Mouse (Mus musculus): Measurements from ENCODE around the gene Zbtb25.

Gene Zbtb25

DNA sequence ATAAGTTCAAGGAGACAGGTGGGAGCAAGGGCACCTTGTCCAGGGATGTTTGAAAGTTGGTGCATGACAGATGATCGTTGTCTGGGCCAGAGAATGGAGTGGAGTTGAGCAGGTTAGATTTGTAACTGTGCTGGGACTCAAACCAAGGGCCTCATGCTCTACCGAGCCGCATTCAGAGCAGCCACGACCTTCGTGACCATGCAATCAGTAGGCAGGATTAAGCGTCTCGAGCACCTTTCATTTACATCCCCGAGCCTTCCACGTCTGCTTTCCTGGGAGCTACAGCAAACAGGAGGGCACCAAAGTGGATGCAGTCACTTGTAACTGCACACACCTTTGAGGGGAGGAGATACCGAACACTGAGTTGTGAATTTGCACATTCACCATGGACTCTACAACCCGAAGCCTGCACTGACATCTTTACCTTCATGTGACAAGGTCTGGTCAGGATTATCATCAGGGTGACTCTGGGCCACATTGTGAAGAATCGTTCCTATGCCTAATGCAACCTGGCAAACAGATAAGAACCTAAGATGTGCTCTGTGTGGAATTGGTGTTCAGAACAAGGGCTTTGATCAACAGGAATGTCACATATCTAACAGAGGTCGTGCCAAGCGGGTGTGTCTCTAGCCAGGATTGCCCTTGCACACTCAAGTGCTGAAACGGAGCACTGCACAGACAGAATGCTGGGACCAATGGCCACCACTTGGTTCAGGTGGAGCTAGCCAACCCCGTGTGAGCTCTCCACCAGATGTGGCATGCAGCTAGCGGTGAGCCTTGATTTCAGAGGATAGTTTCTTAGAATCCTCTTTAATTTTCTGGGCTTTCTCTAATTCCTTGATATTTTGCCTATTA is 33.1 kb downstream of the Zbtb25 start:
- DNase-seq = no peak

- DNase-seq = no peak
Observed at GRCm38 (mm10) chr12:76335641-76336040, 33.8 kb downstream of the Zbtb25 start.

DNA sequence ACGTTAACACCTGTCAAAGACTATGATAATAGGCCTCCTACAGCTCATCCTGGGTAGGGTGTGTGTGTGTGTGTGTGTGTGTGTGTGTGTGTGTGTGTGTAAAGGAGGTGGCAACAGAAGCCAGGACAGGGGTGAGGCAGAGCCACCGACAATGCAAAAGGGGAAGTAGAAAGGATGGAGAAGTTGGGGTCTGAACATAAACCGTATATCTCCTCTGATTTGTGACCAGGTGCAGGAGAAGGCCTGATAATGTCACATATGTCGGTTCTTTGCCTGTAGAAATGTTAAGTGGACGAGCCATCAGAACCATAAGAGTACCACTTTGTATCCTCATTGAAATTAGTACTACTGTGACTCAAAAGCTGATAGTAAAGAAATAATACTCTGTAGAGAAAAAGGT is 35.7 kb downstream of the Zbtb25 start:
- no peak for DNase-seq

GRCm38 (mm10) chr12:76328567-76329354 is 40.6 kb downstream of the Zbtb25 start:
- no peak for DNase-seq

- peak; percentile 58 for DNase-seq
Observed at GRCm38 (mm10) chr12:76326437-76327220, 42.8 kb downstream of the Zbtb25 start.

DNA sequence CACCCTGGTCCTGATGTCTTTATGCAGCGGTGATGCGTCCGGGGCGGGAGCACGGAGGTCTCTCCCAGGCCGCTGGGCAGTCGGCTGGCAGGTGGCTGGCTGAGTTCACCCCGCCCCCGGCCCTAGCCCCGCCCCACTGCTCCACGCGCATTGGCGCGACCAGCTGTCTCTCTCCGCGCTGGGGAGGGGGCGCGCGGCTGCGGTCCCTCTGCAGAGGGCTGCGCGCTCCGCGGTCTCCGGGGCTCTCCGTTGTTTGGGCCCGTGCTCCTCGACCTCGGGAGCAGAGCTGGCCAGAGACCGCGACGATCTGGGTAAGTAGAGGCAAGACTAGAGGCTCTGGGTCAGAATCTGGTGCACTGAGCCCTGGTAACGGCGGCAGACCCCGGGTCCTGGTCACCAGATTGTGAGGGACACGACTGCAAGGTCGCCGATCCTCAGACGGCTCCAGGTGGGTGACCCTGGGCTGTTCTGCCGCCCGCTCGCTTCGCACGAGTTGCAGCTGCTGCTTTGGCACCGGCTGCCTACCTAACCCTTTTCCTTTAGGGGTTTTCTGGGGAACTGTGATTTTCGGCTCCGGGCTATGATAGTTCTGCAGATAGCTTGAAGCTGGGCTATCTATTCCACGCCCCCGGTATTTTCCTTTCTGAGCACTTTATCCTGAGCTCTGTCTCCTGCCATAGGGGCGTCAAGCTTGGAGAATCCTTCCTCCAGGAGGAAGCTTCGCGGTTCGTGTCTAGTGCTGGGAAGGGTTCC is 44.5 kb downstream of the Zbtb25 start, which contains the start of gene Akap5:
Gene Akap5 (plus strand): TSS at position 213 of the 753 bp plus-strand sequence.
- peak; percentile 42 for DNase-seq

GRCm38 (mm10) chr12:76318282-76319212 is 50.9 kb downstream of the Zbtb25 start:
- DNase-seq = peak; percentile 71

DNA sequence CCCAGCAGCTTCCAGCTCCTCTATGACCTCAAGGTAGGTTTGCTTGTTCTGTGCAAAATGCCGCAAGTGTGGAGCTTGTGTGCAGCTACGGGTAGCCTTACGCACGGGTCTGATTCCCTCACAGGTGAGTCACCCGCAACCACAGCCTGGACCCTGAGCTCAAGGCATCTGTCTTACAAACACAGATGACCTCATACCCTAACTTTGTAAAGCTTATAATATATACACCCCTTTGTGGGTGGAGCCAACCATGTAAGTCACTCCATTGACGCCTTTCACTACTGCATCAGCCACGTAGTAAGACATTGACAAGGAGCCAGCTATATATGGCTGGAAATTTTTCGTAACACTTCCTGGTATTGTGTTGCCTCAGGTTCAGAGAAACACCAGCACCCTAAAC is 57.5 kb downstream of the Zbtb25 start:
- DNase-seq = peak; percentile 59

DNA sequence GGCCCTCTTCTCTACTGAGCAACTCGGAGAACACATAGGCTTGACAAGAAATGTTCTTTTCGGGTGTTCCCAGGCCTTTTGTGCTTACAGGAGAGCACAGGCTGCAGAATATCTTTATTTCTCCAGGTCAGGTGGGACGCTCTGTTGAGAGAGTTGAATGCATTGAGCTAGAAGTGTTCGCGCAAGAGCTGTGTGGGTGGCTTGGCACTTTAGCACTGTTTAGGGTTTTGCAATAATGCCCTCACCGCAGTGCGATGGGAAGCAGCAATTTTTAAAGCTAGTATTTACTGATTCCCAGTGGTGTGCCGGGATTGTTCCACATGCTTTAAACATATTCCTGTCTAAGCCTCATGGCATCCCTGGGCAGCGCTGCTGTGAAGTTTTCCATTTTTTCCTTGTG is 58.2 kb downstream of the Zbtb25 start:
- peak; percentile 63 for DNase-seq

DNA sequence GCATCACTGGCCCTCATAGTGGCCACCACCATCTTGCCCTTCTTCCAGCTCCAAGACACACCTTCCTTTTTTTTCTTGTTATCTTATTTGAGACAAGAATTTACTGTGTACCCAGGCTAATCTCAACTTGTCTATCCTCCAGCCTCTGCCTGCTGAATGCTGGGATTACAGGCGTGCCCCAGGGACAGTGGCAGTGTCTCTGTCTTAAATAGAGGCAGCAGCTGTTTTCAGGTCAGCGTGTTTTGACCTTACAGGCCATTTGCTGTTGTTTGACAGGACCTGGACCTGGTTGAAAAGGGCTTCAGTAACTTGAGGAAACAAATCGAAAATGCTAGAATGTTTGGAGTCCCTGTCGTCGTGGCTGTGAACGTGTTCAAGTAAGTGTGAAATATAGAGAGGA is 58.8 kb downstream of the Zbtb25 start:
- no peak for DNase-seq

DNA sequence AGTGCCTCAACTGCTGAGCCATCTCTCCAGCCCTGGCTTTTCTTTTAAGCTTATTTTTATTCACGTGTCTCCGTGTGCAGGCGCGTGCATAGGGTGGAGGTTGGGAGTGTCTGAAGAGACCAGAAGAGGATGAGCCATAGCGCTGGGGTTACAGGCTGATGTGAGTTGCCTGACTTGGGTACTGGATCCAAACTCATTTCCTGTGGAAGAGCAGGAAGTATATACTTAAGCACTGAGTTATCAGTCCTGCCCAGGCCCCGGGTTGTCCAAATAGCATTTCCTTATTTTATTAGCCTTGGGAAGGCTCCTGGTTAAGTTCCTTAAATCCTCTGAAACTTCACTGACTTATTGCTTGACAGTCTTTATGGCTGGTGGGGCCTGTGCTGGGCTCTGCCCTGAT is 59.4 kb downstream of the Zbtb25 start:
- DNase-seq = peak; percentile 66

DNA sequence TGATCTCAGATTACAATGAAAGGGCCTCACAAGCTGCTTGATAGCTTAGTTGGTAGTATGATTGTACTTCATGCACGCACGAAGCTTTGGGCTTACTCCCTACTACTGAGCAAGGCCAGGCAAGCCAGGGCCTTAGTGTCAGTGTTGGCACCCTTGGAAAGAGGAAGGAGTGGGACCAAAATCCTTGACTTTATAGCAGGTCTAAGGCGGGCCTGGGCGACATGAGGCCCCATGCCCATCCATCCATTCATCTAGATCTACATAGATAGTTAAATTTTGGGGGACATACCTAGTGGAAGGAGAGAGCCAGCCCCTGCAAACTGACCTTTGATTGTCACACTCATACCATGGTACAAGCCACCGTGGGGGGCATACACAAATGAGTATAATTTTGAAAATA is 61.0 kb downstream of the Zbtb25 start:
- DNase-seq = no peak

- peak; percentile 60 for DNase-seq
Observed at GRCm38 (mm10) chr12:76307964-76308363, 61.4 kb downstream of the Zbtb25 start.

DNA sequence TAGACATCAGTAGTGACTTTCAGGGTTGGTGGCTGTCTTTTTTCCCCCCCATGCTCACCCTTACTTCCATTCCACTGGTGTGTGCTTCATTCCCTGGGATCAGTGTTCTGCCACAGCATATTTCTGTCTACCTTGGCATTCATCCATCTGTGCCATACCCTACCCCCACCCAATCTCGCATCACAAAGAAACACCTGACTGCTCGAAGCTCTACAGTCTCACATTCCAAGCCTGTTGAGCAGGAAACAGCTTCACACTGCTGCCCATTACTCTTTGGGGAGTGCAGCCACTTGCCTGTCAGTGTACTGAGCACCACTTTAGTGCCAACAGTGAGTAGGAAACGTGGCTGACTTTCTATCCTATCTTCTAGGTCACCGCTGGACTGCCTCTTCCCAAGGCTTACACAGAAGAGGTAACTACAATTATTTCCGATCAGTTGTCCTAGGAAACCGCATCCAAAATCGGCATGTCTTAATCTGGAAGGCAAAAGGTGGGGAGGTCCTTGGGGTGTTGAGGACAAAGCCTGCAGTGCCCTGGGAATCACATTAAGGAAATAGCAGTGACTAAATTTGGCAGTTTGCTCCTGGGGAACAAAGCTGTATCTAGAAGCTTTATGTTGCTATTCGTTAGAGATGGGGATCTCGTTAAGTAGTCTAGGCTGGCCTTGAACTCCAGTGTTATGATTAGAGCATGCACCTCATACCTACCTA is 62.4 kb downstream of the Zbtb25 start:
- DNase-seq = peak; percentile 34

- peak; percentile 76 for DNase-seq
Observed at GRCm38 (mm10) chr12:76305107-76305506, 64.3 kb downstream of the Zbtb25 start.

- no peak for DNase-seq
Observed at GRCm38 (mm10) chr12:76304199-76304598, 65.2 kb downstream of the Zbtb25 start.

DNA sequence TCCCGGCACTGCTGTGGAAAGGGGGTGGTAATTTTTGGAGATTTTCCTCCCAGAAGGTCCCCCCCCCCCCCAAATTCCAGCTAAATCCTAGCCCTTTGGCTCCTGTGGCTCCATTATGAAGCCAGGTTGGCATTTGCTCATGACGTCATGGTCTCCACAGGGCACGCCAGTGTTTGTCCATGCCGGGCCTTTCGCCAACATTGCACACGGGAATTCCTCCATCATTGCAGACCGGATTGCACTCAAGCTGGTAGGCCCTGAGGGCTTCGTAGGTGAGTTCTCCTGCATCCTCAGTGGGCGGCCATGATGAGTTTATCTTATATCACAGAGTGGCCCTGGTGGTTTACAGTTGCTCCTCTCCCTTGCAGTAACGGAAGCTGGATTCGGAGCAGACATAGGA is 65.9 kb downstream of the Zbtb25 start:
- DNase-seq = peak; percentile 62

GRCm38 (mm10) chr12:76300367-76300766 is 69.0 kb downstream of the Zbtb25 start:
- no peak for DNase-seq

- peak; percentile 76 for DNase-seq
Observed at GRCm38 (mm10) chr12:76299361-76299906, 70.0 kb downstream of the Zbtb25 start.

GRCm38 (mm10) chr12:76297830-76298229 is 71.6 kb downstream of the Zbtb25 start:
- no peak for DNase-seq
